Mouse (Mus musculus) retina, postnatal 1 day (tissue): ENCODE results near the gene Cdh22.

Experiments used
- DNase-seq: peaks from one replicate; pipeline ENCODE4 v3.0.0-alpha.2; 2012

Gene Cdh22

GRCm38 (mm10) chr2:165205486-165205885, 29.2 kb downstream of the Cdh22 start:
- DNase-seq = no peak

- DNase-seq = peak; percentile 46
Measured at GRCm38 (mm10) chr2:165204931-165205330, 29.7 kb downstream of the Cdh22 start.

GRCm38 (mm10) chr2:165201761-165202751, 32.6 kb downstream of the Cdh22 start:
- DNase-seq = peak; percentile 63

- peak; percentile 61 for DNase-seq
Measured at GRCm38 (mm10) chr2:165197546-165197945, 37.1 kb downstream of the Cdh22 start.

- peak; percentile 90 for DNase-seq
Measured at GRCm38 (mm10) chr2:165195411-165196182, 39.1 kb downstream of the Cdh22 start.

- DNase-seq = peak; percentile 73
Measured at GRCm38 (mm10) chr2:165191483-165191882, 43.2 kb downstream of the Cdh22 start.

- DNase-seq = no peak
Measured at GRCm38 (mm10) chr2:165189546-165189945, 45.1 kb downstream of the Cdh22 start.

GRCm38 (mm10) chr2:165187648-165188380, 46.8 kb downstream of the Cdh22 start:
- no peak for DNase-seq

- peak; percentile 92 for DNase-seq
Measured at GRCm38 (mm10) chr2:165184015-165184633, 50.5 kb downstream of the Cdh22 start.

GRCm38 (mm10) chr2:165182085-165182976, 52.3 kb downstream of the Cdh22 start:
- DNase-seq = no peak

GRCm38 (mm10) chr2:165179231-165179630, 55.4 kb downstream of the Cdh22 start:
- peak; percentile 38 for DNase-seq

GRCm38 (mm10) chr2:165176965-165177364, 57.7 kb downstream of the Cdh22 start:
- DNase-seq = peak; percentile 40

- peak; percentile 53 for DNase-seq
Measured at GRCm38 (mm10) chr2:165166664-165167435, 67.8 kb downstream of the Cdh22 start.

- peak; percentile 58 for DNase-seq
Measured at GRCm38 (mm10) chr2:165162221-165162620, 72.4 kb downstream of the Cdh22 start.

GRCm38 (mm10) chr2:165160466-165160865, 74.2 kb downstream of the Cdh22 start:
- DNase-seq = peak; percentile 71

- peak; percentile 90 for DNase-seq
Measured at GRCm38 (mm10) chr2:165159055-165159688, 75.5 kb downstream of the Cdh22 start.

GRCm38 (mm10) chr2:165158317-165158716, 76.3 kb downstream of the Cdh22 start:
- DNase-seq = no peak

GRCm38 (mm10) chr2:165157900-165158299, 76.8 kb downstream of the Cdh22 start:
- no peak for DNase-seq

- DNase-seq = no peak
Measured at GRCm38 (mm10) chr2:165153006-165153405, 81.6 kb downstream of the Cdh22 start.

GRCm38 (mm10) chr2:165149741-165150140, 84.9 kb downstream of the Cdh22 start:
- DNase-seq = no peak
